Mouse (Mus musculus) cerebellum, adult 9-11 months (tissue): Measurements from ENCODE around the gene Cxcl1.
A peak's percentile ranks its signal among the peaks of the same experiment; 100 is the strongest.
"Not testable (repeated sequence)": the region's sequence is repeated elsewhere in the genome, so short reads cannot be mapped to it uniquely, and the experiment has no call there.

Experiments used
- DNase-seq: peaks from one replicate; pipeline ENCODE4 v3.0.0; 2022

Cxcl1 gene

DNA sequence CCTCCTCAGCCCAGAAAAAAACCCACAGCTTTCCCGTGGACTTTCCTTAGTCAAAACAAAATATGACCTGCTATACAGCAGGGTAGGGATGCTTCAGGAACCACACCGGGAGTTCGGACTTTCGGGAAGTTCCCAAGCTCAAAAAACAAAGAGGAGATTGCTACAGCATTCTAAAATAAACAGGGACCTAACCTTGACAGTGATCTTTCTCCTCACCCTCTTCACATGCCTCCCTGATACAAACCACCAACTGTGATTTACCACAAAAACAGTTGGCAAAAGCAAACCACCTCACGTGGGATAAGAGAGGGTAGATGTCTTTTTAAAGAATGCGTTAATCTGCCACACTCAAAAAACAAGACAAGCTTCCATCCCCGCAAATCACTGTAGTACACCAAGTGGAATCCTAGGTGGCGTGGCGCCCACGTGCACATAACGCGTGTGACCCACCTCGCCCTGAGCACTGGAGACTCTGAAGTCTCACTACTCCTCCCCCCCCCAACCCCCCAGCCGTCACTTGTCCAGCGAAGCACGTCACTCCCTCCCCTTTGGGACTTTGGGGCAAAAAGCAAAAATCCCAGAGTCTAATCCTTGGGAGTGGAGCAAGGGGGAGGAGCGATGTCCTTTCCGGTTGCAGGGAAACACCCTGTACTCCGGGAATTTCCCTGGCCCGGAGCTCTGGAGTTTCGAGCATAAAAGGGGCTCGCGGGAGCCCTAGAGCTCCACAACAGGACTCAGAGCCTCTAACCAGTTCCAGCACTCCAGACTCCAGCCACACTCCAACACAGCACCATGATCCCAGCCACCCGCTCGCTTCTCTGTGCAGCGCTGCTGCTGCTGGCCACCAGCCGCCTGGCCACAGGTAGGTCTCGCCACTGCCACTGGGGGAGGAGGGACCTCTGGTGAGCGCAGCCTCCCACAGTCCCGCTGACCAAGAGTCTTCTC lies at the start of gene Cxcl1:
Gene Cxcl1 (plus strand): TSS at position 723 of the 945 bp plus-strand sequence.
- peak; percentile 6 for DNase-seq

DNA sequence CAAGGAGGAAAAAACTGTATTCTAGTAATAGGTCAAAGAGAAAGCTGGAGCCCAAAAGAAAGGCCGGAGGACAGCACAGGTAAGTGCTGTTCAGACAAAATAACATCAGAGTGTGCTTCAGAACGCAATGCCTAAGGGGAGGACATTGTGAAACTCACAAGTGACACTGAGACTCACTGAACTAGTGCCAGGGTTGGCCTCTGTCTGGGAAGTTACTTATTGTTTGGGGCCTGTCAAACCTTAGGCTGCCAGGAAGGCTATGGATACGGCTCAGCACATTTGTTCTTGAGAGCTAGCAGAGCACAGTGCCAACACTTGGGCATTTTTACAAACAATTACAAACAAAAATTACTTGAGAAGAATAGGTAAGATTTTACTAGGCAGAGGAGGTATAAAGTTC lies 47.1 kb upstream of the Cxcl1 start:
- DNase-seq: no peak

DNA sequence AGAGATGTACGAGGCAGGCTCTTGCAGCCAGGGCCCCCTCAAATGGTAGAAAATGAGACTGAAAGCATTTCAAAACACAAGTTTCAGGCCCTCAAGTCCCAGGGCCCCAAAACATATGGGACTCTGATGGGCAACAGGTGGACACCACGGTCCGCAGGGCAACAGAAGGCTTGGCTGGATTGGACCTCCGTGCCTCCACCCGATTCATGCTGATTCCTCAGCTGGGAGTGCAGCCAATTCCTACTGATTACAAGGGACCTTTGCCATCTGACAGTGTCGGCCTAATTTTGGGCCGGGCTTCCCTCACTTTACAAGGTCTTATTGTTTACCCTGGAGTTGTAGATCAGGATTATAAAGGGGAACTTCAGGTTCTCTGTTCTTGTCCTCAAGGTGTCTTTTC lies 40.9 kb upstream of the Cxcl1 start:
- DNase-seq: peak; percentile 78

DNA sequence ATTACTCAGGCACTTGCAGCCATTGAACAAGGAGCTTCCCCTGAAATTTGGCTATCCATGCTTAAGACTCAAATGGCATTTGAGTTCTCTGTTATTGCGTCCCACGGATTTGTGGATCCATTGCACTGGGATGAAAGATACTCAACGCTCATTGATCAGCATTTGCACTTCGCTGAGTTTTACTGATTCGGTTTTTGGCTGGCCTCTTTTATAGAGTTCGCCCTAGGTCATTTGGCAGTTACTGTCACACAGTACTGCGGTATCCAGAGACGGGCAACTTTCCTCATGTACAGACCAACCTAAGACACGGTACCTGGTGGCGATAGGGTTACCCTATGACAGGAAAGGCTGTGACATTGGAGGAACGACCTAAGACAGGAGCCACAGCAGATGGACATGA lies 39.6 kb upstream of the Cxcl1 start:
- DNase-seq: not testable (repeated sequence)

DNA sequence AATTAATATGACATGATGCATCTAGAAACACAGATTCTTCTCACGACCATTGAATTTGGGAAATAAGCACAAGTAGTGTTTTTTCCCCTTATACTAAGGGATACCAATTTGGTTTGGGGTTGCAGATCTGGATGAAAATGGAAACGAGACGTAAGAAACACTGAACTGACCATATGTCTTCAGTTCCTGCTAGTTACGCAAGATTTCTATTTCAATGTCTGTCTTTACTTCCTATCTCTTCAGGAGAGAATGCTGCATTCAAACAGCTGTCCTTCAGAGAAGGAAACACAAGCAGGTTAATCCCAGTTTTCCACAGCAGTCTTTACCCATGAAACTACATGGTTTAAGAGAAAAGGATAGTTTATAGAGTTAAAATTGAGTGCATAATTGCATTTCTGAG lies 37.8 kb upstream of the Cxcl1 start:
- no peak for DNase-seq

DNA sequence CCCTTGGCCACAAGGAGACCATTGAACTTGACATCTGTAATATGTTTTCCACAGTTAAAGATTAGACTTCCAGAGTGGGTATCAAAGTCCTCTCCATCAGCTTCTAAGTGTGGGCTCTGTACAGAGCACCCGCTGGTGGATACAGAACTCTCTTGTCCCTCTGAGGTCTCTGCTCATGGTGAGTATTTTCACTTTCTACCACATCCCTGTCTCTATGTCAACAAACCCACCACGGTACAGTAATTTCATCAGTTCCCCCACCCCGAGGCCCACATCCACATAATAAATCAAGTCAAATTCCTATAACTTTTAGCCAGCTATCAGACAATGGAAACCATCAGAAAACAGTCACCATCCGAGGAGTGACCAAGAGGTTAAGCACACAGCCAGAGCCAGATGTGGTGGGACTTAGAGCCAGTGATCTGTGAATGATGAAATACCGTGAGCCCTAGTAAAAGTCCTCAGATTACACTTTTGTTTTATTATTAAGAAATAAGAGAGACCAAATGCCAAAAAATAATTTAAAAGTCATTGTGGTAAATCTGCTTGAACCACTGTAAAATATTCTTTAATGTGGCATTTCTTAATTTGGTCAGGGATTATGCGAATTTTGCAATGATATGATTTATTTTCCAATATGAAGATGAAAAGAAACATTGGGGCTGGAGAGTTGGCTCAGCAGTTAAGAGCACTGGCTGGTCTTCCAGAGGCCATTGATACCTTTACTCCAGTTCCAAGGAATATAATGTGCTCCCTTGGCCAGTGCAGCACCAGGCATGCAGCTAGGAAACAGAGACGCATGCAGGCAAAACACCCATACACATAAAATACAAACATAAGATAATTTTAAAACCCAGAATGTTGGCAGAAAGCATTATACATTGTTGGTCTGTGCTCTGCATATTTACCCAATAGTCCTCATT lies 35.5 kb upstream of the Cxcl1 start:
- DNase-seq: no peak

DNA sequence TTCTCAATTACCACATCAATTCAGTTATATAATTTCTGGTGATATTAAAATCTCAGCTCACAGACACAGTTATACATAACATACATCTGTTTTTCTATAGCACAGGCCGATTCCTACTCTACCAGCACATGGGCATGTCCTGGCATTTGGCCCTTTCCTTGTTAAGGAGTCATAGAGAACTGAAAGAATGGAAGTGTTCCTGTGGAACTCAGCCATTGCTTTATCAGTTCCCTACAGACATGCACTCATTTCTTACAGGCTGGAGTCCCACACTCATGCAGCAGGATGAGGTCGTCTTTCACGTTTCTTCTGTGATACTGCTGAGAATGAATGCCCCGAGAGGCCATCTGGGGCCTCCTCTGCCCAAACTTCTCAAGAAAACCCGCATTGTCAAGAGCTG lies 33.6 kb upstream of the Cxcl1 start:
- no peak for DNase-seq

DNA sequence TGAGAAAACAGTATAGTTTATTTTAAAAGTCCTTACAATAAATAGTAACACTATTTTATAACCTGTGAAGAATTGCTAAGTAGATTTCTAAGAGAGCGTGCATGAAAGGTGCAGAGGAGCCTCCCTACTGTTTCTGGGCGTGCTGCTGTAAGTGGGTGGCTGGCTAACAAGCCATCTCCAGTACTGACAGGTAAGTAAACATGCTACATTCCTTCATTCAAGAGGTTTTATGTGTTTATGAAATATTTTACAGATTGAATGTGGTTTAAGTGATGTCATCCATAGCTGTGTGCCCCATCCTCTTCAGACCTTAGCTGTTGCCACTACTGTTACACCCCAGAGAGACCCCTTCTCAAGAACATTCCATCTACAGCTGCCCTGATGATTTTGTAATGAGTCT lies 32.6 kb upstream of the Cxcl1 start:
- DNase-seq: no peak

DNA sequence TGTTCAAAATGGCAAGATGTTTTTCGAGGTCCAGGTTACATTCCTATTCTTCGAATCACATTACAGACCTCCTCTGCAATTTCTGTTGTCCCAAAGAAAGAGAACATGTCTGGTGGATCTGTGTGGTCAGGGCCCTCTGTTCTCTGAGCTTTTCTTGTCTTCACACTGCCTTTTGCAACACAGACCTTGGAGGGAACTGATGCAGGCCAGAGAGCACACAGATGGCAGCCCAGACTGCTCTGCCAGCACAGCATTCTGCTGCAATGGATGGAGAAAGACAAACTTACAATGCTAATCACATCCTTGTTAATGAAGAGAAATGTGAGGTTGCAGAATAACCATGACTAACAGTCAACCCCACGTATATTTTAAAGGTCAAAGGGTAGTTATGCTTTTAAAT lies 32.0 kb upstream of the Cxcl1 start:
- DNase-seq: peak; percentile 4

DNA sequence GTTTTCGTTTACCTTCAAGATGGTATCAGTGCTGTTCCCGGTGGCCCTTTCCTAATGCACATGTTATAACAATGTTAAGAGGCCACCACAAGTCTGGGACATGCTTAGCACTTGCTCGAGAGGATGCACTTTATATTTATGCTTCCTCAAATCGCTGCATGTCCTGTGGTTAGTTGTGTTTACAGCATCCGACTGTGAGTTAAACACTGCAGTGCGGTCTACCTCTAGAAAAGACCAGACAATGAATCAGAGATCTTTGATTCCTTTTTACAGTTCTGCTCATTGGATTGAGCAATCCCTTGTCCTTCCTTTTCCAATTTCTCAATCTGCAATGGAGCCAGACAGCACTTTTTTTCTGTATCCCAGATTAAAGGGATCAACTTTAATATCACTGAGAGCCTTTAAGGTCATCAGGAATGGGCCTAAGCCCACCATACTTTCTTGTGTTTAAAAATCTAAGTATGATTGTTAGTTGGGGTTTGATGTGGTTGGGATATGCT lies 29.1 kb upstream of the Cxcl1 start:
- DNase-seq: no peak

DNA sequence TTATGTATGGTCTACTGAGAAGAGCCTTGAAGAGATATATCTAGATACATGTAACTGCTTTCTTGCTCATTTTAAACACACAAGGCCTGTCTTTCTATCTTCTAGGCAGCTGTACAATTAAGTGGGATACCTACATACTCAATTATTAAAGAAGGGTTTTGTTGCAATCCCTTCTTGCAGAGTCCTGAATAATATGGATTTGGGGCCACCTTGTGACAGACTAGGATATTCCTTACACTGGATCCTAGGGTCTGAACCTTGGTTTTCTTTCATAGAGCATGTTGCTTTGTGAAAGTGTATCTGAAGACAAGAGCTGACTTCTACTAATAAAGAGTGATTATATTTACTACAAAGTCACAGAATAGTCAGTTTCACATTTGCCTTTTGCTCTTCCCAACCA lies 24.3 kb upstream of the Cxcl1 start:
- no peak for DNase-seq

DNA sequence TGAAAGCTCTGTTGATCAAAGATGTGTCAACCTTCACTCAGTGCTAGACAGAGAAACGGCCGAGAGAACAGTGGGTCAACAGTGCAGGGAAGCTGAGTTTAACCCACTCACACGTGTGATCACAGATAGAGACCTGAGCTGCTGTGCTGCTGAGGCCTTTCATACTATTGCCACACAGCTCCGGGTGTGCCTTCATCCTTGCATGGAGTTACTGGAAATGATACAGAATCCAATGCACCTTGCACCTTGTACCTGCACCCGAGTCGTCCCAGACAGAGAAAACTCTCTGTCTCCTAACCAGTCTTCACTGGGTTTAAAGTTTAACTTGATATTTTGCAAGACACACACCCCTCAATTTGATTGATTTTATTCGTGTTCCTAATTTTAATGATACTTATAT lies 18.7 kb upstream of the Cxcl1 start:
- no peak for DNase-seq

DNA sequence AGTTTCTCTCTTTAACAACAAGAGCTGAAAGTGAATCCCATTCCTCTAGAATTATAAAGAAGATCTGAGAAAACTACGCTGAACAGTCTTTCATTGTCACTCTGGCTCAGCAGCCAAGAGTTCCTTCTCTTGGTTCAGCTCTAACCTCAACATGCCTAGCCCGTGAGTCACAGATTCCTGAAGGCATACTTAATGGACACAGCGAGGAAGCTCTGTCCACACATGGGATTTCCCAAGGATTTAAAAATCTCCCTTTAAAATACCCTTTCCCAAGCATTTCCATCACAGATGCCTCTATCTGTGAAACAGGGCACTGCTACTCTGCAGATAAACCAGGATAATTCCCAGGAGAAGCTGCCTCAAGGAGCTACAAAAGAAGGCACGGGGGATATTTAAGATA lies 15.0 kb upstream of the Cxcl1 start:
- DNase-seq: no peak

DNA sequence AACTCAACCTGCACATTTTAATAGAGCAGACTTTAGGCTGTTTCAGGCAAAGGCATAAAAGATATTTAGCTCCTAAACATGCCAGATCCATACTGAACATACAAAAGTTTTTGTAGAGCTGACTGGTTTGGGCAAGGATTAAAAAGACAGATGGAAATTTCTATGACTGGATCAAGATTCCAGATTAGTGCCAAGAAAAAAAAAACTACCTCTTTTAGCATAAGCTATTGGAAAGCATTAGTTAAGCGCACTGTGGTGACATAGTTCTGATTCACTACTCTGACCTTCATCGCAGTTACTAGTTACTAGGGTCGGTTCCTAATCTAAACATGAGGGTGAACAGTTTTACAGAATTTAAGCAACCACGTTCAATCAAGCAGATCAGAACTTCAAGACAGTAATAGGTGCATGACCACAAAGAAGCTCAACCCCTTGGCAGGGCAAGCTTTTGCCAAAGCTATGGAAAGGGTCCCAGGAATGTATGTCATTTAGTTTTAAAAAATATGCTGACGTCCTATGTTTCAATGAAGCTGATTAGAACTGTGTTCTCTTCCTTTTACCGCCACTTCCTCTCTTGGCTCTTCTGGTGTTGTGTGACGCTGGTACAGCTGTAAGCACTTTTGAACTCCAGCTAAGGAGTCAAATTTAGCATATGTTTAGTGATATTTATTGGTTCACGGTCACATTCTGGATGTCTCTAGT lies 14.4 kb upstream of the Cxcl1 start:
- no peak for DNase-seq

DNA sequence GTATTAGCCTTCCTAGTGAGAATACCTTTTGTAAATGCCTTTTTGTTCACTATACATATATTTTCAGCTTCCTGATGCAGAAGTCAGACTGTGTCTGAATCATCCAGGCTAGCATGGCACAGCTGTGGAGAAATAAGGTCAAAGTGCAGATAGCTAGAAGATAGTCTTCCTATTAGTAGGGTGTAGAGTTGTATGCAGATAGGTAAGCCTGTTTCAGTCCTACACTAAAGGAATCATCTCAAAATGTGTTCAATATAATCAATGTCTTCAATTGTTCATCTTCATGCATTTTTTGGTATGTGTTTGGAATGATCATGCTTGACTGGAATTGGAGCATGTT lies 13.9 kb upstream of the Cxcl1 start:
- DNase-seq: no peak

DNA sequence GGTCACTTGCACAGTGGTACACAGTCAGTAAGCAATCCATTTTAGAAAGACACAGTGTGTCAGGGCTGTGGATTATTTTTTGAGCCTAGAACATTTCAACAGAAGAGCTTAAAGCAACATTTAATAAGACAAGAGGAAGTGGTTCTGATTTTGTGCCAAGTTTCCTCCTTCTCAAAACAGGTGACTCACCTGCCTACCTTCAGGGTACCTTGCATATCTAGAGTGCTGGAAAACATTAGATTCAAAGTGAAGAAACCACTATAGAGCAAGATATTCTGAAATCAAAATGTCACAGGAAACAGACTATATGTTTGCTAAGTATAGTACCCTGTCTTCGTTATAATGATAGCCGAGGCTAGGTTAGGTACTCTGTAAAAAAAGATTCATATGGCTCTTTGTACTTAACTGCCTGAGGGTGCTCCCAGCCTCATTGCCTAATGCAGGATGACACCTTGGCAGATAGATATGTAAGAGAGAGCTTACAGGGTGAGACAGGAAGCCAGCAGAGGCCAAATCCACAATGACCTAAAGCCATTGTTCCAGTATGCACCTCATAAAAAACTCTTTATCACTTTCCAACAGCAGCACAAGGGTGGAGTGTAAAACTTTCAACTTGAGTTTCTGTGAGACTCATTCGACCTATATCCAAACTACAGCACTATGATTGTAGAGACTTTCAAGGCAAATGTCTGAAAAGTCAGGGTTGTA lies 11.6 kb upstream of the Cxcl1 start:
- DNase-seq: no peak

DNA sequence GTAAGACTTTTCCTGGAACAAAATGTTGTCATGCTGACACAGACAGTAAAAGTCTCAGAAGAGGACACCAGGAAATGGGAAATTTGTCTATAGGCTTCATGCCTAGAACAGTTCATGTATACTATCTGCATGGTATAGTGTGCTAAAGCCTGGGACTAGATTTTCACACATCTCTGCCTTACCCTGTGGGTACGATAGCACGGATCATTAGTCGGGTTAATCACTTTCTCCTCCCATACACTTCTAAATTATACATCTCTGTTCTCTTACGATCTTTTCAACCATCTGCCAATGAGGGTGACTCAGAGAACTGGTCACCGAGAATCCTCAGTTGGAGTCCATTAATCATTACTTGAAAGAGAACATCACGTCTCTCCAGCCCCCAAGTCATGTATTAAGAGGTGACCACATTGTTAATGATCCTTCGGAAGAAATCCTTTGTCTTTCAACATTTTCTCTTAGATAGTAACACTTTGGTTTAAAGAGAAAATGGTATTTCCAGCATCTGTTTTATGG lies 10.6 kb upstream of the Cxcl1 start:
- no peak for DNase-seq

DNA sequence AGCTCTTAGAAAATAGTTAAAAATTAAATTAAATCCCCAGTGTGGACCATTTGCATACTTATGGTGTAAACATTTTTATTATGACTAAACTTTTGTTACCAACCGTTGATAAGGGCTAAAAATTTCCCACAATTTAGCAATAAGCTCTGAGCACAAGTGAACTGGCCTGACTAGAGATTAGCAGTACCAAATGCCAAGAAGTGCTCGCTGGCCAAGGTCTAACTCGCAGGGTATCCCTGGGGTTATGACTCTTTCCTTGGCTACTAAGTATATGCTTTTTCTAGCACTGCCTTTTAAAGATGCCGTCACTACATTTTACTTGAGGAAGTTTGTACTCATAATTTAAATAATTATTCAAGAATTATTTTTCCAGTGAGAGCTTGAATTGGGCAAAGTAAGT lies 10.0 kb upstream of the Cxcl1 start:
- DNase-seq: no peak

DNA sequence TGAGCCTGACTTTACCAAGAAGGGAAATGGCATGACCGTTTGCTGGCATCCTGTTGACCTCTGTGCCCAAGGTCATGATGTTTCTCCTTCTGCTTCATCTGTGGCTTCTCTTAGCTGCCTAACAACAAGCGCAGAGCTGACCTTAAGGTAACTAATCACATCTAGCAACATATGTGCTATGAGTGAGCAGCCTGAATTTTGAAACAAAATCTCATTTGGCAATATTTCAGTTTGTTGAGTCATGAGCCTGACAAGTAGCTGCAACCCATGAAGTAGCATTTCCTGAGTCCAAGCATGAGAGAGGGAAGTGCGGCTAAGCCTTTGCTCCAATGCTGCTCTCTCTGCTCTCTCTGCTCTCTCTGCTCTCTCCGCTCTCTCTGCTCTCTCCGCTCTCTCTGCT lies 9.4 kb upstream of the Cxcl1 start:
- no peak for DNase-seq

DNA sequence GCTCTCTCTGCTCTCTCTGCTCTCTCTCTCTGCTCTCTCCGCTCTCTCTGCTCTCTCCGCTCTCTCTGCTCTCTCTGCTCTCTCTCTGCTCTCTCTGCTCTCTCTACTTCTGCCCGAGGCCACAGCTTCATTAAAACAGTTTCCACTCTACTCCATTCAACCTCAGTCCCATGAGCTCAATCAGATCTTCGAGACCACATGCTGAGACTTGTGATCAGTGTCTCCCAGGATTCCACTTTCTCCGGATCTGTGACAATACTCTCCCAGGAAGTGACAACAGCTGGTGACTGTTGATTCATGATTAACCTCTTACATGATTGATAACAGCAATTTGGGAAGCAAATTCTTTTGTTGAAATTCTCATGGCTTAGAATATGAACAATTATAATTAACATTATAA lies 8.9 kb upstream of the Cxcl1 start:
- no peak for DNase-seq

DNA sequence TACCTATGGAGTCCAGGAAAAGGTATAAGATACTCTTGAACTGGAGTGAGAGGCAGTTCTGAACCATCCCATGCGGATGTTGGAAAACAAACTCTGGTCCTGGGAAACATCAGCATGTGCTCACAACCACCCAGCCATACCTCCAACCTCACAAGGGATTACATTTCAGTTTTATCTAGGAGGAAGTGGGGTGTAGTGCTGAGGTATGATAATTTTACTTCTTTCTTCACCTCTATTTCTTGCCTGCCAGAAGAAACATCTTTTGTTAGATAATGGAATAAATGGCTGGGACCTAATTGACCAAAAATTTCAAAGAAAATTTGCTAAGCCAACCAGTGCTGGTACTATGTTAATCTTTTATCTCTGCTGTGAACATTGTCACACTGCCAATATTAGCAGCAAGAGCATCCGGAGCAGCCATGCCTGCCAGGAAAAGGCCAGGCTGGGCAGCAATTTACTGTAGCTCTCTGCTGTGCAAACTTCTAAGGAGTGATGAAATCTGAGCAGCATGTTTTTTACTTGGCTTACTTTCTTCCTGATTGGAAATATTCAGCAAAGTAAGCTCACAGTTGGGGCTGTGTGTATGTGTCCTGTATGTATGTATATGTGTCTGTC lies 6.3 kb upstream of the Cxcl1 start:
- DNase-seq: peak; percentile 14

DNA sequence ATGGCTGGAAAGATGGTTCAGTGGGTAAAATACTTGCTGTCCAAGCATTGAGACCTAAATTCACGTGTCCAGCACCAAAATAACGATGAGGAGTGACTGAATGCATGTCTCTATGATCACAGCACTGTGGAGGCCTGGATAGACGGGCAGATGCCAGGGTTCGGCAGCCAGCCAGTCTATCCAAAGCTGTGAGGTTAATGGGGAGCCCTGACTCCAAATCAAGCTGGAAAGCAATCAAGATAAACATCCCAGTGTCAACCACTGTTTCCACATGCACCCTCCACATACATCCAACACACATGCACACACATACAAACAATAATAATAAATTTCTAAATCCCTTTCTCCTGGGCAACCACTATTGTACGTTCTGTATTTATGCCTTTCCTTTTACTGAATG lies 2.4 kb upstream of the Cxcl1 start:
- no peak for DNase-seq
